Mouse (Mus musculus): ENCODE results near the gene Vegfa. TPM values are rescaled to one million over a fixed set of nuclear protein-coding genes. Genes with fewer than 3 reads are reported as not detected.

The Vegfa gene
- polyA plus RNA-seq, 1 experiment = 1.3 TPM

DNA sequence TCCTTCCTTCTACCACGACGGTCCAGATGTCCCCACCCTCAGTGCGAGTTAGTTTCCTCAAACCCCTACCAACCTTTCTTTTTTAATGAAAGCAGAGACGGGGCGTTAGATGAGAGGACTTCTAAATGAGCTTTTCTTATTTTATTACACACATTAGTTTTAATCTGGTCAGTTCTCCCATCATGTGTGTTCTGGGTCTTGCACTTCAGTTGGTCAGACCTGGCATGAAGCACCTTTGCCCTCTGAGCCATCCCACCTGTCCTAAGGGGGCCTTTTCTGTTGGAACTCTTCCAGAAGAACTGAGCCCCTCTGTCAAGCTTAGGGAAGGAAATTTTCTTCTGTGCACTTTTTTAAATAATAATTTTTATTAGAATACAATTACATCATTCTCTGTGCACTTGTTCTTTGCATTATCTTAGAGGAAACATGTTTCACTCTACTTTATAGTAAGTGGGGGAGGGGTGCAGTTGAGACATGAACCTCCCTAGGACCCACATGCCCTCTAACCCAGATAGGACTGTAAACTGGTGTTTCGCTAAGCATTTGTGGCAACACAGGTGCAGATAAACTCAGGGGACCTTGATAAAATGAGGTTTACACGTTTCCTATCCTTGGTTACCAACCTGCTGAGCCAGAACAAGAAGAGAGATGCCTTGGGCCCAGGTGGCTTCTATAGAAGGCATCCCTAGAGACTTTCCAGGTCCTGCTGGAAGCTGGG lies 42.4 kb upstream of the Vegfa start:
- H3K27me3 ChIP-seq (ENCODE audit: control insufficient read depth) = 0 out of 2 replicates have a peak, but pooled peaks cover 3% of the 10 kb centered on the region
- TF ChIP-seq GATA1 (IDR thresholded peaks at IDR 0.05; ENCODE audit: low read length) (no peak), TAL1 (IDR thresholded peaks at IDR 0.05; ENCODE audit: low read length) (no peak)
- H3K4me1 ChIP-seq (ENCODE audit: control insufficient read depth) = peaks cover 4% of the 10 kb centered on the region
- H3K4me3 ChIP-seq (replicated peaks) = no peak overlapping the region
- no peaks in the 10 kb centered on the region for H3K36me3 ChIP-seq (ENCODE audit: control insufficient read depth)
- H3K9me3 ChIP-seq (ENCODE audit: control insufficient read depth, low read length) = peaks cover 4% of the 10 kb centered on the region

DNA sequence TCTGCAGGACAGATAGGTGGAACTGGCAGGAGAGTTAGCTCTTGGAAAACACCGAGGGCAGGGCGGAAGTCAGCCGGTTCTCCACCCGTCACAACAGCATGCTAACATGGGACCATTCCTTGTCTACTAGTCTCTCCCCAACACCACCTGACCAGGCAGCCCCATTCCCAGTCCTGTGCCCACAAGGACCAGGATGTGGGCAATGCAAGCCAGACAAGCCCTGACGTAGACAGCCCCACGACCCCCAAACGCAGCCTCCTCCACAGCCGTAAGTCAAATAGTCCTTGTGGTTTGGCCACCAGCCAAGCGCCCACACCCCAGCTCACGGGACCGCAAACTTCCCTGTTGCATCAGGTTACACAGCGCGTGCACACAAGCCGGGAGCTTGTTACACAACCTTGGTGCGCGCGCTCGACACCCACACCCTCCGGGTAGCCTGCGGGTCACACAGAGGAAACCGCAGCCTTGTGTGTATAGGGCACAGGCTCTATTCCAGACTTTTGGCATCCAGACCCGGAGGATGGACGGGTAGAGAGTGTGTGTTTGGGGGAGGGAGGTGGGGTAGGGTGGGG lies 41.6 kb upstream of the Vegfa start:
- H3K4me3 ChIP-seq (replicated peaks) = peak overlapping the region; percentile 13
- 0 out of 2 replicates have a peak, but pooled peaks cover 3% of the 10 kb centered on the region for H3K27me3 ChIP-seq (ENCODE audit: control insufficient read depth)
- H3K9me3 ChIP-seq (ENCODE audit: control insufficient read depth, low read length) = peaks cover under 1% of the 10 kb centered on the region
- H3K36me3 ChIP-seq (ENCODE audit: control insufficient read depth) = no peaks in the 10 kb centered on the region
- TF ChIP-seq GATA1 (IDR thresholded peaks at IDR 0.05; ENCODE audit: low read length) = no peak
- no peak for TF ChIP-seq TAL1 (IDR thresholded peaks at IDR 0.05; ENCODE audit: low read length)
- peaks cover 4% of the 10 kb centered on the region for H3K4me1 ChIP-seq (ENCODE audit: control insufficient read depth)

DNA sequence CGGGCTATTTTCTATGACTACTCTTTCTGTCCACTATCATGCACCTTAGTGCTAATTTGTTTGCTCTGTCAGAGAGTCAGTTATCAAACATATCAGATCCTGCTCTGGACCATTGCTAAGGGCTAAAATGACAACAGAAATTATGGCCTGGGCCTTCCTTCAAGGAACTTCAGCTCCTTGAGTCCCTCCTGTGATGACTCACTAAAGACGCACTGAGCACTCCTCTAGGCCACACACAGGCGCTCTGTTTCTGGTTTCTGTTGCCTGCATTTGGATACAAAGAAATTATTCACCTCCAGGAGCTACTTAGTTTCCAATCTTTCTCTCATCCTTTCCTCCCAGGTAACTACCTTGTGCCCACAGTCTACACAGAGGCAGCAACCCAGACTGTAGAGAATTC lies 39.4 kb upstream of the Vegfa start:
- Histone ChIP-seq H3K27me3 (ENCODE audit: control insufficient read depth) (0 out of 2 replicates have a peak, but pooled peaks cover 3% of the 10 kb centered on the region), H3K4me1 (ENCODE audit: control insufficient read depth) (peaks cover 4% of the 10 kb centered on the region), H3K9me3 (ENCODE audit: control insufficient read depth, low read length) (no peaks in the 10 kb centered on the region), H3K36me3 (ENCODE audit: control insufficient read depth) (no peaks in the 10 kb centered on the region), H3K4me3 (replicated peaks) (no peak overlapping the region)
- no peak for TF ChIP-seq TAL1 (IDR thresholded peaks at IDR 0.05; ENCODE audit: low read length)
- TF ChIP-seq GATA1 (IDR thresholded peaks at IDR 0.05; ENCODE audit: low read length) = no peak

DNA sequence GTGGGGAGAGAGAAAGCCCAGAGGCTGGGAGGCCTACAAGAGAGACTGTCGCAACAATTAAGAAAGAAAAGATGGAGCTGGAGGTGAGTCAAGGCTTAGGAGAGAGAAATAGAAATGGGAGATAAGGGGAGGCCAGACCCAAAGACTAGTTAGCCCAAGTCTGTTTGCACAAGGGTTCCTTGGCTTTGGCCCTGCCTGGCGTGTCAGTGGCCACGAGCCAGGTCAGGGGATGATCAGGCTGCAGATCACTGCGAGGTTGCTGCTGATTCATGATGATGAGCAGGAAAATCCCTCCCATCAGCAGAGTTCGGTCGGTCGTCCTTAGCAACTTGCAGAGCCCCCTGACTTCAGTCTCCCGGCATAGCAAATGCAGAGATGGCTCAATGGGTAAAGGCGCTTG lies 37.9 kb upstream of the Vegfa start:
- H3K4me1 ChIP-seq (ENCODE audit: control insufficient read depth) = peaks cover 4% of the 10 kb centered on the region
- no peaks in the 10 kb centered on the region for H3K36me3 ChIP-seq (ENCODE audit: control insufficient read depth)
- H3K9me3 ChIP-seq (ENCODE audit: control insufficient read depth, low read length) = no peaks in the 10 kb centered on the region
- no peak for TF ChIP-seq GATA1 (IDR thresholded peaks at IDR 0.05; ENCODE audit: low read length)
- TF ChIP-seq TAL1 (IDR thresholded peaks at IDR 0.05; ENCODE audit: low read length) = no peak
- H3K27me3 ChIP-seq (ENCODE audit: control insufficient read depth) = 0 out of 2 replicates have a peak, but pooled peaks cover 3% of the 10 kb centered on the region
- no peak overlapping the region for H3K4me3 ChIP-seq (replicated peaks)

DNA sequence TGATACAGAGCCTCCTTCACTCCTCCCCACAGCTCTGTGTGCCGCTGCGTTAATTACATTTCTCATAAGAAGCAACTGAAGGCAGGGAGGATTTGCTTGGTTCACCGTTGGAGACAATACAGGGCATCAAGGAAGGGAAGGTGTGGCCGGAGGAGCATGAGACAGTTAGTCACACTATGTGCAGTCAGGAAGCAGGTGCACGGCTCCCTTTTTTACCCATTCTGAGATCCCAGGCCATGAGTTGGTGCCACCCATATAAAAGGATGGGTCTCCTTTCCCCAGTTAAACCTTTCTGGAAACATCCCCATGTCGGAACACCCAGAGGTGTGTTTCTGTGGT lies 31.8 kb upstream of the Vegfa start:
- Histone ChIP-seq H3K27me3 (ENCODE audit: control insufficient read depth) (no peaks in the 10 kb centered on the region; the same call in 1 of the 2 replicates), H3K36me3 (ENCODE audit: control insufficient read depth) (no peaks in the 10 kb centered on the region), H3K4me1 (ENCODE audit: control insufficient read depth) (no peaks in the 10 kb centered on the region), H3K9me3 (ENCODE audit: control insufficient read depth, low read length) (no peaks in the 10 kb centered on the region), H3K4me3 (replicated peaks) (no peak overlapping the region)
- TF ChIP-seq GATA1 (IDR thresholded peaks at IDR 0.05; ENCODE audit: low read length) (no peak), TAL1 (IDR thresholded peaks at IDR 0.05; ENCODE audit: low read length) (no peak)

DNA sequence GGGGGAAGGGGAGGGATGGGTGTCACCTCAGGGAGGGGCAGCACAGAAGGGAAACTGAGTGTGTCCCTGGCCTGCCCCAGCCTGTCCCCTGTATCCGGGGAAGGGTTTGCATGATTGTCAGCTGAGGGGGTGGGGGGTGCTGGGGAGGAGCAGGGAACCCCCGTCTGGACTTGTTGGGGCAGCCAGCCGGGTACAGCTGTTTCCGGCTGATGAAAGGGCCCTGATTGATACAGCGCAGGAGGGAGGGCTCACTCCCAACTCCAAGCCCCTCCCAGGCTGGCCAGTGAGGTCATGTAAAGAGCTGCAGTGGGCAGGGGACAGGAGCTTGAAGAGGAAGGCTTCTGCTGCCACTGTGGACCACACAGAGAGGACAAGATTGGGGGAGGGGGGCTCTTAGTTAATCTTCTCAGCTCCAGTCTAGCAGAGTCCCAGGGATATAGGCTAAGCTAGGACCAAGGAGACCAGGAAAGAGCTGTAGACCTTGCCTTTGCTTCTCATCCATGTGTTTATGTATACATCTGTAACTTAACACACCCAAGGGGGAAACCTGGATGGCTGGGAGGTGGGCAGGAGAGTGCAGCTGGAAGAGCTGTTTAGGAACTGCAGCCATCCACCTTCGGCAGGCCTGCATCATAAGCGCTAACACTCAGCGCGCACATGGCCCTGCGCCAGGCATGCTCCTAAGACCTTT lies 31.3 kb upstream of the Vegfa start:
- no peak overlapping the region for H3K4me3 ChIP-seq (replicated peaks)
- no peaks in the 10 kb centered on the region for H3K9me3 ChIP-seq (ENCODE audit: control insufficient read depth, low read length)
- no peaks in the 10 kb centered on the region; the same call in 1 of the 2 replicates for H3K27me3 ChIP-seq (ENCODE audit: control insufficient read depth)
- TF ChIP-seq GATA1 (IDR thresholded peaks at IDR 0.05; ENCODE audit: low read length) = no peak
- no peaks in the 10 kb centered on the region for H3K4me1 ChIP-seq (ENCODE audit: control insufficient read depth)
- no peaks in the 10 kb centered on the region for H3K36me3 ChIP-seq (ENCODE audit: control insufficient read depth)

DNA sequence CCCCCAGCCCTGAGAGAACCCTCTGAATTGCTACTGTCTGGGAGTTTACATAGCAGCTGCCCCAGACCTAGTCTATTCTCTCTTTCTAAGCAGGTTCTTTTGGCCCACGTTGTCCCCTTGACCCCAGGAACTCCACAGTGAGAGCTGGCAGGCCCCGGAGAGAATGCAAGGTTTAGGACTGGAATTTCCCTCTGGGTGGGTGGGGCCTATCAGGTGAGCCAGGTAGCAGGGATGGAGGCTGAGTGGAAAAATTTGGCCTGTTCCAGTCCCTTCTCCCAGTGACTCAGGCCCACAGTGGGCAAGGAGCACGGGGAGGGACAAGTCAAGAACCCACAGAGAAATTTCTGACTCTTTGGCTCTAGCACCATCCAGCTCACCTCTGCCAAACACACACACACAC lies 28.1 kb upstream of the Vegfa start:
- Histone ChIP-seq H3K4me3 (replicated peaks) (no peak overlapping the region), H3K4me1 (ENCODE audit: control insufficient read depth) (no peaks in the 10 kb centered on the region), H3K9me3 (ENCODE audit: control insufficient read depth, low read length) (no peaks in the 10 kb centered on the region), H3K36me3 (ENCODE audit: control insufficient read depth) (no peaks in the 10 kb centered on the region), H3K27me3 (ENCODE audit: control insufficient read depth) (no peaks in the 10 kb centered on the region; the same call in 1 of the 2 replicates)
- TF ChIP-seq TAL1 (IDR thresholded peaks at IDR 0.05; ENCODE audit: low read length) (no peak), GATA1 (IDR thresholded peaks at IDR 0.05; ENCODE audit: low read length) (no peak)

DNA sequence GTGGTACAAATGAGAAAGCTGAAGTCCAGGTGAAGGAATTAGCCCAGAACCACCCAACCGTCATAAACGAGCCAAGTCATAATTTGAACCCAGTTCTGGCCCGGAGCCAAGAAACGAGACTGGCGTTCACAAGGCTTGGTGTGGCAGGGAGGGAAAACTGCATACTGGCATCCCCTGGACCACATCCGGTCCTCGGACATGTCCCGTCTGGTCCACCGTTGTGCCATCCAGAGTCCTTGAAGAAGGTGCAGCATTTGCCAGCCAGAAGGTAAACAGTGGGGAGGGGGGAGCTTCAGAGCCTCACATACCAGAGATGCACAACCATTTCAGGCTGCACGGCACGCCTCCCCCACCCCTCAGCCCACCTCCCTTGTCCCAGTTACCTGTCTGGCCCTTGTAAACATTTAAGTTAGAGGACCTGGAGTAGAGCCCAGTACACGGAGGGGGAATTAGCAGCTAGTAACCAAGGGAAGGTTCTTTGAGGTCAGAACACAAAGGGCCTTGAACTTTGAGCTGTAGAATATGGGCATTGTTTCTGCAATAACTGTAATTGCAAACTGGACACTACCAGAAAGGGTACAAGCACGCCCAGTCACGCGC lies 27.2 kb upstream of the Vegfa start:
- Histone ChIP-seq H3K4me3 (replicated peaks) (no peak overlapping the region), H3K27me3 (ENCODE audit: control insufficient read depth) (no peaks in the 10 kb centered on the region; the same call in 1 of the 2 replicates), H3K9me3 (ENCODE audit: control insufficient read depth, low read length) (no peaks in the 10 kb centered on the region), H3K36me3 (ENCODE audit: control insufficient read depth) (no peaks in the 10 kb centered on the region), H3K4me1 (ENCODE audit: control insufficient read depth) (no peaks in the 10 kb centered on the region)
- TF ChIP-seq TAL1 (IDR thresholded peaks at IDR 0.05; ENCODE audit: low read length) (no peak), GATA1 (IDR thresholded peaks at IDR 0.05; ENCODE audit: low read length) (no peak)

DNA sequence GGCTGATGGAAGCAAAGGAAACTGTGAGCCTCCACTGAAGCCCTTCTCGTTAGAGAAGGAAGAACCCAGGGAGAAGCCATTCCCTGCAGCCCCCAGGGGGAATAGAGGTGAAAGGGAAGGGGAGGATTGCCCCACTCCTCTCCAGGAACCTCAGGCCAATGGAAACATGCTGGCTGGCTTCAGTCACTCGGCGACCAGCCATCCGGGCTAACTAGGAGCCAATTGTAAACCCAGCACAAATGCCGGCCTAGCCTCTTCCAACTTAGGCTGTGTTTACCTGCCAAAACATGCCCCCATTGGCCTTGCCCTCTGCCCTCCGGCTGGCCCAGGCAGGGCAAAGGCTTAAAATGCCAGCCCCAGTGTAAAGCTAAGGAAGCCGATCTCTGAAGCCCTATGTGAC lies 24.1 kb upstream of the Vegfa start:
- Histone ChIP-seq H3K9me3 (ENCODE audit: control insufficient read depth, low read length) (no peaks in the 10 kb centered on the region), H3K4me3 (replicated peaks) (no peak overlapping the region), H3K4me1 (ENCODE audit: control insufficient read depth) (no peaks in the 10 kb centered on the region), H3K27me3 (ENCODE audit: control insufficient read depth) (no peaks in the 10 kb centered on the region), H3K36me3 (ENCODE audit: control insufficient read depth) (no peaks in the 10 kb centered on the region)
- TF ChIP-seq TAL1 (IDR thresholded peaks at IDR 0.05; ENCODE audit: low read length) (no peak), GATA1 (IDR thresholded peaks at IDR 0.05; ENCODE audit: low read length) (no peak)

All from erythroblast, embryonic 14.5 days (primary cell).